Mouse (Mus musculus) neural tube, embryonic 10.5 days (tissue): ENCODE results near the gene Olfr821.
"Not testable (repeated sequence)": the region's sequence is repeated elsewhere in the genome, so short reads cannot be mapped to it uniquely, and the experiment has no call there.

ENCODE experiments used
- DNase-seq: peaks from one replicate; pipeline ENCODE4 v3.0.0-alpha.2; 2017; ENCODE audit warnings: low spot score; ENCODE audit errors: extremely low spot score

The Olfr821 gene

GRCm38 (mm10) chr10:130030048-130030447, at the start of gene Olfr821:
Olfr821 (plus strand) TSS chr10:130030348.
- DNase-seq: no peak

GRCm38 (mm10) chr10:129981867-129982266, 48.3 kb upstream of the Olfr821 start:
- DNase-seq: not testable (repeated sequence)

- not testable (repeated sequence) for DNase-seq
Observed at GRCm38 (mm10) chr10:129984962-129985361, 45.2 kb upstream of the Olfr821 start, which contains the start of gene Gm10310. Gm10310 (minus strand) TSS chr10:129985062.

GRCm38 (mm10) chr10:130004104-130004503, 26.0 kb upstream of the Olfr821 start:
- DNase-seq: not testable (repeated sequence)

- DNase-seq: not testable (repeated sequence)
Observed at GRCm38 (mm10) chr10:130005366-130005765, 24.8 kb upstream of the Olfr821 start.

GRCm38 (mm10) chr10:130012321-130012720, 17.8 kb upstream of the Olfr821 start, which contains the start of gene Olfr820:
Olfr820 (plus strand) TSS chr10:130012621.
- no peak for DNase-seq

GRCm38 (mm10) chr10:130037096-130037495, 6.9 kb downstream of the Olfr821 start:
- DNase-seq: no peak

GRCm38 (mm10) chr10:130070910-130071309, 40.8 kb downstream of the Olfr821 start, which contains the start of gene Olfr822:
Olfr822 (plus strand) TSS chr10:130071210.
- DNase-seq: no peak
